Mouse (Mus musculus): Measurements from ENCODE around the gene Kat2a.

The Kat2a gene

GRCm38 (mm10) chr11:100735134-100735865 lies 23.0 kb upstream of the Kat2a start:
- DNase-seq, result no peak

DNA sequence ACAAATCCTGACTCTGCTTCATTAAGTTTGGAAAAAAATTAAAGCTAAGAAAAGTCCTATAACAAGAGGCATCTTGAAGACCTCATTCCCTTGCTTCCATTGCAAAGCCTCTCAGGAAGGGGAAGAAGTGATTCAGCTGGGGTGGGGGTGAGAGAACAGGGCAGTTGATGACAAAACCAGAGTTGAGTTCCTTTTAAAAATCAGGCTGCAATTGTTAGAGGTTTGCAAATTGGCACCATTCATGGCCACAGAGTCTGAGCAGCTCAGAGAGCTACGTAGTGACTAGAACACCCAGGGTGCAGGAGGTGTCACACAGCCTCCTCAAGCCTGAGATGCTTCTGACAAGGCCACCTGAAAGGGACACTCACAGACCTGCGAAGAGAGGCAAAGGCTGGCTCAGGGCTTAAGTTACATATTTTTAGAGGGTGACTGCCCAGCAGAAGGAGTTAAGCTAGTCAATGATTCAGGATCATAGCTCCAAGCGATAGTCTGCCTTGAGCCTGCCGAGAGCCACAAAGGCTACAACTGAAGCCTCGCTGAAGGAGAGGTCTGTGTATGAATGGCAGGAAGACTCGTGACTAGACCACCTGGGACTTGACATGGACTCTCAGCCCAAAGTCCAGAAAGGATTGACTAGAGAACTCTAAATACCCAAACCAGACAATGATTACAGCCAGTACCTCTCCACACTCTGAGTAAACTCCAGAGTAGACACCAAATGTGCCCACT lies 18.4 kb upstream of the Kat2a start:
- DNase-seq, result peak; percentile 38

DNA sequence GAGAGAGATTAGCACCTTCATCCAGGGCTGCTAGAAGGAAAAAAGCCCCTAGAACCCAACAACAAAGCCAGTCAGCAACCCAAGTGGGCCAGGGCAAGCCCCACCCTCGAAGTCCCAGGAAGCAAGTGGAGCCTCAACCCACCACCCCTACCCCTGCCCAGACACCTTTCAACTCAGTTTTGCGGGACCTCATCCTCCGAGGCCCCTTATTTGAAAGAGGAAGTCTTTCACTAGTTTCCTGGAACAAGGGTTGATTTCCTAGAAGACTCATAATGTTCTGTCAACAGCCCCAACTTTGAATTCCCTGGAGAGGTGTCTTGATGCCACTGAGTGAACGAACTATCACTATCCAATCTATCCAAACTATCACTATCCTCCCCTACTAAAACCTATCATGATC lies 17.7 kb upstream of the Kat2a start:
- DNase-seq, result no peak

- DNase-seq, result no peak
Observed at GRCm38 (mm10) chr11:100728601-100729000, 16.3 kb upstream of the Kat2a start.

DNA sequence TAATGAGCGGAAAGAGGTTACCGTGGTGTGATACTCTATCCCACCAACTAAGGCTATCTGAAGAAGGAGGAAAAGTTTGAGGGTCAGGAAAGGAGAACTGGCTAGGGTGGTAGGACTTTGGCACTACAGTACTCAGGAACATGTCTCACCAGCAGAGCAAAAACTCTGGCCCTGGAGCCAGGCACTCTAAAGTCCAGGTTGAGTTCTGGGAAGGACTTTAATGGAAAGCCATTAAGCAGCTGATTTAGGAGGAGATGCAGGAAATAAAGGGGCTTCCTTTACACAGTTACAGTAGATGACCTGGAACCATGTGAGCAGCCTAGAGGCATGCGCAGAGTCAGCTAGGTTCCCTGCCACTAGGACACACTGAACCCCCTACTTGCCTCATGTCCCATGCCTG lies 14.9 kb upstream of the Kat2a start:
- DNase-seq, result no peak

GRCm38 (mm10) chr11:100724919-100725512 lies 12.8 kb upstream of the Kat2a start:
- peak; percentile 82 for DNase-seq

GRCm38 (mm10) chr11:100722493-100723028 lies 10.3 kb upstream of the Kat2a start:
- DNase-seq, result no peak

DNA sequence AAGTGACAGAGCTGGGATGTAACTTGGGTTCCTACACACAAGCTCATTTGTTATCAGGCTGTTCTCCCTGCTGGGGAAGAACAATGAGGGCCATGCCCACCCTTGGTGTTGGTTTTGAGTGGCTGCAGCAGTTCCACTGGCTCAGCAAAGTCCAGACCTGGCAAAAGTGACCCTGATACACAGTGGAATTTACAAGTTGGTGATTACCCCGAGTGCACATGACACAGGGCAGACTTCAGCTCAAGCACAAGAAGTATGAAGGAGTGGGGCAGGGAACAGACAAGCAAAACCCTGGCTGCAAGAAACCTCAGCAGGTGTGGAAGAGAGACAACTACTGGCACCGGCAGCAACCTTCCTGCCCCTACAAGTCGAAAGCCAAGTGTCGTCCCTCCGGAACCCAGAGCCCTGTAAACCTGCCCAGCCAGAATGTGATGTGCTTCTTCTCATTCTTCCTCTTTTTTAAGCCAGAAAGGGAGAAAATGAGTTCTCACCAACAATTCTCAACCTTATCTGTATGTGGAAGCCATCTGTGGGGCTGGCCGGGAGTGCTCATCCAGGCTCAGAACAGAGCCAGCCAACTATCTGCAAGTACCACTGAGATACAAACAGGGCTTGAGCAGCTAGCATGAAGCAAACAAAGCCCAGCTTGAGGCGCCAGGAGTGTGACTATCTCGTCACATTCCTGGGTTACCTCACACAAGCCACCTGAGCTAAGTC lies 9.7 kb upstream of the Kat2a start:
- DNase-seq, result no peak

- peak; percentile 27 for DNase-seq
Observed at GRCm38 (mm10) chr11:100721254-100721653, 9.0 kb upstream of the Kat2a start.

DNA sequence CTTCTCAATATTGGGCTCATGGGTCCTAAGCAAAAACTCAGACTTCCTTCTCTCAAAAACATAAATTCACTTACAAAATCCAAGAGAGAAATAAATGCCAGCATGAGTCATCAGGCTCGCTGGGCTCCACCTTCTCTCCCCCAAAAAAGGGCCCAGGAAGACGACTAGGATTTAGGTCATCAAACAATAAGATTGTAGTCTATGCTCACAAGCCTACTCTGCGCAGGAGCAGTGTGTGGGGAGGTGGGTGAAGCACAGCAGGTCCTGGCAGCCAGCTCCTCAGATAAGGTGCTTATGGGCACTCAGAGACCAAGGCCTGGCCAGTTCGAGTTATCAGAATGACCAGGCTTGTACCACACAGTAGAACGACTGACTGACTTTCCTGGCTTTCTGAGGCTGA lies 8.1 kb upstream of the Kat2a start:
- DNase-seq, result no peak

DNA sequence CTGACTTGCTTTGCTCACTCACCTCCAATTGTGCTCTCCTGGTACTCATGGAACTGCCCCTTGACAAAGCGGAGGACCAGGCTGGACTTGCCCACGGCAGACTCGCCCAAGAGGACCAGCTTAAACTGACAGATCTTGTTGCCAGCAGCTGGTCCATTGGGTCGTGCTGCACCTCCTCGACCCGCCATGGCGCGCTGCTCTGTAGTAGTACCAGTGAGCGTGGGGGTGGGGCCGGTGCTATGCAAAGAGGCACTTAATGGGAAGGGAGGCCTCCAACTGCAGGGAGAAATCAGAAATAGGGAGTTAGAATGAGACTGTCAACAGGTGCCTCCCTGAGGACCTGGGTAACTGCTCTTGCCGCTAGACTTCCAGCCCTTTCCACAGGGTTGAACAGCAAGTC lies 7.6 kb upstream of the Kat2a start:
- DNase-seq, result peak; percentile 58

- DNase-seq, result no peak
Observed at GRCm38 (mm10) chr11:100719312-100719711, 7.0 kb upstream of the Kat2a start.

DNA sequence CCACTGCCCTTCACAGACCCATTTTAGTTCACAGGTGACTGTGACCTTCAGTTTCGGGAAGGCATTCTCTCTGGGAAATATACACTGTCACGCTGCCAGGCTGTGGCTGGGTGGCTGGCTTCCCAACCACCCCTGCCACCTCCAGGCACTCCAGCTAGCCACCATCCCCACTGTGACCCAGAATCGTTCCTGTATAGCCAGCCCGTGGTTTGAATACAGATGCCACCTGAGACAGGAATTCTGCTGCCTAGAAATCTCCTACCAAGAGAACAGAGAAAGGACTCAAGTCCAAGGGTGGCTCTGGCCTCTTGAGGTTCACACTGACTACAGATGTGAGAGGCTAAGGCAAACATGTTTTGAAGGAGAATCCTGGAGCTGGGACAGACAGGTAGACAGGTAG lies 6.6 kb upstream of the Kat2a start:
- no peak for DNase-seq

GRCm38 (mm10) chr11:100718462-100718861 lies 6.2 kb upstream of the Kat2a start:
- DNase-seq, result no peak

- DNase-seq, result no peak
Observed at GRCm38 (mm10) chr11:100716649-100717048, 4.4 kb upstream of the Kat2a start.

- no peak for DNase-seq
Observed at GRCm38 (mm10) chr11:100714948-100715347, 2.7 kb upstream of the Kat2a start.

DNA sequence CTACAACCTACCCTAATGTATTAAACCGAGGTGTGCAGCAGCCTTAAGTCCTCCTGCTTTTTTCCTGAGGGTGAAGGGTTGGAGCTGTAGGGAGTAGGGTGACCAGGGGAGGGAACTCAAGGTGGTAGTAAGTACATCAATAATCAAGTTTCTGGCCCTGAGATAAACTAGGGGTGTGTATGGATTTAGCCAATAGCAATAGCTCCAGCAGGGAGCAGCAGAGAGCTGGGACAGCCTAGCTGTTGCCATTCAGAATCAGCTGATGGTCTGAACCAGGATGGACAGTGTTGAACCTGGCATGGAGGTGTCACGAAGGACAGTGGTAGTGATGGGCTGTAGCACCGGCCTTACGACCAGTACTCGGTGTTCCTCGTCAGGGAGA lies 2.3 kb upstream of the Kat2a start:
- peak; percentile 95 for DNase-seq

GRCm38 (mm10) chr11:100713735-100714533 lies 1.7 kb upstream of the Kat2a start, which contains the start of gene Hspb9:
Gene Hspb9, plus strand, starts transcription at chr11:100713850.
- peak; percentile 88 for DNase-seq

DNA sequence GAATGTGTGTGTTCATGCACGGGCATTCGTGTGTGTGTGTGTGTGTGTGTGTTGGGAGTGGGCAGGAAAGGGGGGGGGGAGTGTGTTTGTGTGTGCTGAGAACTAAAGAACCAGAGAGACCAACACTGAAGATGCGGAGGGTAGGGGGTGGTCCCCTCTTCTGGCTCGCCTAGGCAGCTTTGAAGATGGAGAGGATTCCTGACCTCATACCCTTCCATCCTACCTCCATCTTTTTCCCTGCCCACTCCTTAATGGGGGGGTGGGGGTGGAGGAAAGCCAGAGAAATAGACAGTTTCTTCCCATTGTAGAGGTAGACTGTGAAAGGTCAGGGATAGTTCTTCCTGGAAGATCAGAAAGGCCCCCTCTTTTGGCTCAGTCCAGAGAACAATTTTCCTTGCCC lies 909 bp upstream of the Kat2a start:
- DNase-seq, result no peak

- DNase-seq, result no peak
Observed at GRCm38 (mm10) chr11:100710977-100711376, 1.3 kb downstream of the Kat2a start.

- DNase-seq, result no peak
Observed at GRCm38 (mm10) chr11:100710528-100710927, 1.7 kb downstream of the Kat2a start.

DNA sequence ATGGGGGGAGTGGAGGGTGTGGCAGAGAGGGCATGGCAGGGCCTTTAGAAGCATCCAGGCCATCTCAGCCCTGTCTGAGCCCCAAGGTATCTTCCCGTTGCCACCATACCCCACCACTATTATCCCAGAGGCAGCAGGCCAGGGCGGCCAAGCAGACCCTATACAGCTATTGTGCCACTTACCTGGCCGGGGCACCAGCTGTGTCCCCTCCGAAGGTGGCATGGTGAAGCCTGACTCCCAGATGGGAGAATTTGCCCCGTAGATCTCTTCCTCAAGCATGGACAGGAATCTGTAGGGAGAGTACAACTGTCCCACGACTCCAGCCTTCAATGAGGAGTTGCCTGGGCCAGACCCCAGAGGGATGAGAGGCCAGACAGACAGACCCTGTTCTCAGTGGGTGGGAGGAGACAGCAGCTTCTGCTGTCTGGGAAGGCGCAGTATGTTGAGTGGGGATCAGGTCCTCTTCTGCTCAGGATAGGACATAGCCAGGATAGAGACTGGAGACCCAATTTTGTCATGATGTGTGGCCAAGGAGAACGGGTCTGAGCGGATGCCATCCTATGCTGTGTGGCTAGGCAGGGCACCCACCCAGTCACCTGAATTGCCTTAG lies 3.0 kb downstream of the Kat2a start:
- DNase-seq, result no peak
